Mouse (Mus musculus): ENCODE data around the gene Lrp10. TPM values are rescaled to one million over a fixed set of nuclear protein-coding genes. Genes with fewer than 3 reads are reported as not detected.

Lrp10 gene
- polyA plus RNA-seq, 1 experiment, result 154 TPM

DNA sequence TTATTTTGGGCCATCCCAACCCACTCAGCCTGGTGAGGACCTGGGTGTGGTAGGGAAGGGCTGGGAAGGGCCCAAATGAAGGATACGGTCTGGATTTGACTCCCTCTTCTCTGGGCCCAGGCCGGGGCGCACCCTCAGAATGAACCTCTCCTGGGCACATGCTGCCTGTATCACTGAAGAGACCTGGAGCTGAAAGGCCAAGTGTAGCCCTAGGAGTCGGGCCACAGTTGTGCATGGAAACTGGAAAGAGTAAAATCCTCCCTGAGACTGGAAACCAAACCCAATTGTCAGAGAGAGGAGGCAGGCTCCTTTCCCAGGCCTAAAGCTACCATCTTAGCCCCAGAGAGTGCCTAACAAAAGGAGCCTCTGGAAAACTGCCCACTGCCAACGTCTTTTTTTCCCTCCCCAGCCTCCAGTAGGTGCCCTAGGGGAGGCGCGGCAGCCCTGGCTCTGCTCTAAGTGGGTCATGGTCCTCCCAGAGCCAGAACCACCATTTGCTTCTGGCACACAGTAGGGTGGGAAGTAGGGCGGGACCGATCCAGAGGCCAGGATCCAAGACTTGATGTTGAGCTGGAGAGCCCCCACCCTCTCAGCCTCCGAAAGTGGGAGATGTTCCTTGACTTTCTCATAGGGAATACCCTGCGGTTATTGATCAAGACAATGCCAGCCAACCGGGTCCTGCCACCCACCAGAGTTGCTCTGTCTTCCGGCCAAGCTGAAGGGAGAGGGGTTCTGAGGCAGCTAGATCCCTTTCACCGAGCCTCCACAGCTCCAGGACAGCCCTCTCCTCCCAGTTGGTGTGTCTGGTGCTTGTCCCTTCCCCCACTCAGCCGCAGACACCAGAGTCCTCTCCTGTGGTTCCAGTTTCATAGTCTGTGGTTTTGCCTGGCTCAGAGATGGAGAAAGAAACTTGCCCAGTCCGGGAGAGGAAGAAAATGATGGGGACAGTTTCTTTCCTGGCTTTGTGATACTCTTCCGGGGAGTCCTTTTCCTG, 30.8 kb upstream of the Lrp10 start:
- no peak for TF ChIP-seq CTCF (IDR thresholded peaks at IDR 0.05; ENCODE audit: extremely low read depth, insufficient read depth, insufficient read length, insufficient replicate concordance)
- no peak for TF ChIP-seq POLR2A (IDR thresholded peaks at IDR 0.05; ENCODE audit: low read depth, low read length)
- H3K27ac ChIP-seq (ENCODE audit: insufficient read depth, low read length), result peak overlapping the region; percentile 17; the same call in 1 of the 2 replicates
- H3K4me1 ChIP-seq (ENCODE audit: control insufficient read depth, insufficient read depth, insufficient read length), result peaks cover 4% of the 10 kb centered on the region
- peaks cover 8% of the 10 kb centered on the region; the same call in 1 of the 2 replicates for H3K27me3 ChIP-seq (ENCODE audit: control insufficient read depth, insufficient read depth, low read length)
- DNase-seq (ENCODE audit: low read depth in 1 of 2, low spot score in 2 of 2), result no peak
- H3K4me3 ChIP-seq (ENCODE audit: extremely low read depth, insufficient read depth, insufficient read length), result peak overlapping the region; percentile 56; the same call in 1 of the 2 replicates
- 59% methylated on average over 17 of the region's 17 CpGs for WGBS
- no peaks in the 10 kb centered on the region for H3K36me3 ChIP-seq (ENCODE audit: control insufficient read depth, insufficient read depth, low read length)

DNA sequence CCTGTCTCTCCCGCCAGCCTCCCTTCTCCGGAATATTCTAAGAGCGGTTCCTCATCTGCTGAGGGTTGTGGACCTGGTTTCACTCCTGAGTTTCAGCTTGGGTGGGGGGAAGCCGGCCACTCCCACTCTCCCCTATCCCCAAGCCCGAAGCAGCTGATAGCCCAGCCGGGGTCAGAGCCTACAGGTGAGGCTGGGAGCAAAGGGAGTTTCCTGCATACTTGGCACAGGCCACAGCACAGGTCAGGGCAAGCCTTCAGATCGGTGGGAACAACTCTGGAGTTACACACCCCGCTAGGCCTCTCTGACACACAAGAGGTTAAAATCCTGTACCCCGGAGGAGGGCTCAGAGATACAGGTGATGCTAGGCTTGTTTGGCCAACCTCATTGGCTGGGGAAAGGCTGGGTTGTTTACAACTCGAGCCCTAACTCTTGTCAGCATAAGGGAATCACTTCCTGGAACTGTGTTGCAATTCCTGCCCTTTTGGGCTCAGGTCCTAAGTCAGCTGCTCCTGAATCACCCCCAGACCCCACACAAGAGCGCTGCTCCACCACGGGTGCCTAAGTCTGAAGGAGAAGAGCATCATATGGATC, 29.9 kb upstream of the Lrp10 start:
- 76% methylated on average over 12 of the region's 12 CpGs for WGBS
- H3K27me3 ChIP-seq (ENCODE audit: control insufficient read depth, insufficient read depth, low read length), result peaks cover 8% of the 10 kb centered on the region; the same call in 1 of the 2 replicates
- H3K4me3 ChIP-seq (ENCODE audit: extremely low read depth, insufficient read depth, insufficient read length), result peak overlapping the region; percentile 3; the same call in 1 of the 2 replicates

DNA sequence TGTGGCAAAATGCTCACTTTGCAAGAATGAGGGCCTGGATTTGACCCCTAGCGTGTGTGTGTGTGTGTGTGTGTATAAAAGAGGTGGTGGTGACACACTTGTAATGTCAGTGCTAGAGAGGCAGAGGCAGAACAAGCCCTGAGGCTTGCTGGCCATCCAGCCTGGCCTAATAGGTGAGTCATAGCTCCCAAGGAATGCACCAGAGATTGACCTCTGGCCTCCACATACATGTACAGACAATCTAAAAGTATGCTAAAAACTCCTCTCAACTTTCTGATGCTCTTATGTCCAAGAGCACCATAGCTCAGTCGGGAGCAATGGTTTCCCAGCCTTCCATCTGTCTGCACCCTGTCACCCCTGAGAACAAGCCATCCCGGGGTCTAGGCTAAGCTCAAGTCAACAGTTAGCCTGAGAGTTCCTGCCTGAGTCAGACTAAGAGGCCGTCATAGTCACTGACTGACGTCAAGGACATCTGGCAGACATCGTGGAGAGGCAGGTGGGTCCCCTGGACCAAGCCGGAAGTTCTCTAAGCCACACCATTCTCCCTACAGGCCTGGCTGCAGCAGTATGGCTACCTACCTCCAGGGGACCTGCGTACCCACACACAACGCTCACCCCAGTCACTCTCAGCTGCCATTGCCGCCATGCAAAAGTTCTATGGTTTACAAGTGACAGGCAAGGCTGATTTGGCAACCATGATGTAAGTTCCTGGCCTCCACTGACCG, 28.6 kb upstream of the Lrp10 start:
- peaks cover 8% of the 10 kb centered on the region; the same call in 1 of the 2 replicates for H3K27me3 ChIP-seq (ENCODE audit: control insufficient read depth, insufficient read depth, low read length)

More for the DNA sequence above, 29.9 kb upstream of the Lrp10 start:
- no peaks in the 10 kb centered on the region for H3K36me3 ChIP-seq (ENCODE audit: control insufficient read depth, insufficient read depth, low read length)
- peak overlapping the region; percentile 1; the same call in 1 of the 2 replicates for H3K27ac ChIP-seq (ENCODE audit: insufficient read depth, low read length)
- peaks cover 4% of the 10 kb centered on the region for H3K4me1 ChIP-seq (ENCODE audit: control insufficient read depth, insufficient read depth, insufficient read length)
- TF ChIP-seq POLR2A (IDR thresholded peaks at IDR 0.05; ENCODE audit: low read depth, low read length) (no peak), CTCF (IDR thresholded peaks at IDR 0.05; ENCODE audit: extremely low read depth, insufficient read depth, insufficient read length, insufficient replicate concordance) (no peak)
- DNase-seq (ENCODE audit: low read depth in 1 of 2, low spot score in 2 of 2), result no peak

DNA sequence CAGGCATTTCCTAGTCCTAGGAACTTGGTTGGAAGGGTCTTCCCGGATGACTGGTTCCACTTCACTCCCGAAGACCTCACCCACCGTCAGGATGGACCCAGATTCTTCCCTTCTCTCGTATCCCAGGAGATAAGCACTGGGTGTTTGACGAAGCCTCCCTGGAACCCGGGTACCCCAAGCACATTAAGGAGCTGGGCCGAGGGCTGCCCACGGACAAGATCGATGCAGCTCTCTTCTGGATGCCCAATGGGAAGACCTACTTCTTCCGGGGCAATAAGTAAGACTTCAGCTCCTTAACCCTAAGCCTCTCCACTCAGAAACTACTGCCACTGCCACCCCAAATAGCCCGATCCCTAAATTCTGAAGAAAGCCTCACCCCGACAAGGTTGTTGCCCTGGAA, 24.8 kb upstream of the Lrp10 start:
- peaks cover 3% of the 10 kb centered on the region; the same call in 1 of the 2 replicates for H3K4me1 ChIP-seq (ENCODE audit: control insufficient read depth, insufficient read depth, insufficient read length)
- DNase-seq (ENCODE audit: low read depth in 1 of 2, low spot score in 2 of 2), result no peak
- no peaks in the 10 kb centered on the region for H3K27me3 ChIP-seq (ENCODE audit: control insufficient read depth, insufficient read depth, low read length)
- no peaks in the 10 kb centered on the region for H3K36me3 ChIP-seq (ENCODE audit: control insufficient read depth, insufficient read depth, low read length)
- H3K27ac ChIP-seq (ENCODE audit: insufficient read depth, low read length), result no peak overlapping the region
- TF ChIP-seq POLR2A (IDR thresholded peaks at IDR 0.05; ENCODE audit: low read depth, low read length) (no peak), CTCF (IDR thresholded peaks at IDR 0.05; ENCODE audit: extremely low read depth, insufficient read depth, insufficient read length, insufficient replicate concordance) (no peak)
- WGBS, result 94% methylated on average over 12 of the region's 12 CpGs
- no peak overlapping the region for H3K4me3 ChIP-seq (ENCODE audit: extremely low read depth, insufficient read depth, insufficient read length)

More for the DNA sequence above, 28.6 kb upstream of the Lrp10 start:
- no peak overlapping the region for H3K4me3 ChIP-seq (ENCODE audit: extremely low read depth, insufficient read depth, insufficient read length)
- H3K27ac ChIP-seq (ENCODE audit: insufficient read depth, low read length), result 0 out of 2 replicates have a peak overlapping the region, but pooled peaks have one; percentile 15
- H3K36me3 ChIP-seq (ENCODE audit: control insufficient read depth, insufficient read depth, low read length), result no peaks in the 10 kb centered on the region
- no peak for DNase-seq (ENCODE audit: low read depth in 1 of 2, low spot score in 2 of 2)
- TF ChIP-seq CTCF (IDR thresholded peaks at IDR 0.05; ENCODE audit: extremely low read depth, insufficient read depth, insufficient read length, insufficient replicate concordance) (no peak), POLR2A (IDR thresholded peaks at IDR 0.05; ENCODE audit: low read depth, low read length) (no peak)
- H3K4me1 ChIP-seq (ENCODE audit: control insufficient read depth, insufficient read depth, insufficient read length), result peaks cover 4% of the 10 kb centered on the region
- WGBS, result 83% methylated on average over 11 of the region's 11 CpGs

DNA sequence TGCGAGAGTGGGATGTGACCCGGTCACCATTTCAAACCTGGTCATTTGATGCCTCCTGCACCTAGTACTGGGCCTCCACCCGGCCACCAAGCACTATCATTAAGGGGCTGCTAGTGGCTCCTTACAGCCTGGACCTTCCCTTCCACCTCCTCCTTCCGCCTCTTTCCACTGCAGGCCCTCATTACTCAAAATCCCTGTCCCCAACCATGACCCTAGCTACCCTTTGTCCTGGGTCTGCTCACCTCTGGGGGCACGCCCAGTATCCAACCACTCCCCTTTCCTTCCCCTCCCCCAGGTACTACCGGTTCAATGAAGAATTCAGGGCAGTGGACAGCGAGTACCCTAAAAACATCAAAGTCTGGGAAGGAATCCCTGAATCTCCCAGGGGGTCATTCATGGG, 24.3 kb upstream of the Lrp10 start:
- no peak for TF ChIP-seq CTCF (IDR thresholded peaks at IDR 0.05; ENCODE audit: extremely low read depth, insufficient read depth, insufficient read length, insufficient replicate concordance)
- Histone ChIP-seq H3K4me1 (ENCODE audit: control insufficient read depth, insufficient read depth, insufficient read length) (peaks cover 3% of the 10 kb centered on the region; the same call in 1 of the 2 replicates), H3K27me3 (ENCODE audit: control insufficient read depth, insufficient read depth, low read length) (no peaks in the 10 kb centered on the region), H3K4me3 (ENCODE audit: extremely low read depth, insufficient read depth, insufficient read length) (no peak overlapping the region), H3K36me3 (ENCODE audit: control insufficient read depth, insufficient read depth, low read length) (no peaks in the 10 kb centered on the region), H3K27ac (ENCODE audit: insufficient read depth, low read length) (no peak overlapping the region)
- 90% methylated on average over 7 of the region's 7 CpGs for WGBS
- no peak for DNase-seq (ENCODE audit: low read depth in 1 of 2, low spot score in 2 of 2)

DNA sequence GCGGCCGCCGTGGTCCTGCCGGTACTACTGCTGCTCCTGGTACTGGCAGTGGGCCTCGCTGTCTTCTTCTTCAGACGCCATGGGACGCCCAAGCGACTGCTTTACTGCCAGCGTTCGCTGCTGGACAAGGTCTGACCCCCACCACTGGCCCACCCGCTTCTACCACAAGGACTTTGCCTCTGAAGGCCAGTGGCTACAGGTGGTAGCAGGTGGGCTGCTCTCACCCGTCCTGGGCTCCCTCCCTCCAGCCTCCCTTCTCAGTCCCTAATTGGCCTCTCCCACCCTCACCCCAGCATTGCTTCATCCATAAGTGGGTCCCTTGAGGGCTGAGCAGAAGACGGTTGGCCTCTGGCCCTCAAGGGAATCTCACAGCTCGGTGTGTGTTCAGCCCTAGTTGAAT, 23.4 kb upstream of the Lrp10 start:
- WGBS, result 84% methylated on average over 14 of the region's 14 CpGs
- no peak for DNase-seq (ENCODE audit: low read depth in 1 of 2, low spot score in 2 of 2)
- TF ChIP-seq CTCF (IDR thresholded peaks at IDR 0.05; ENCODE audit: extremely low read depth, insufficient read depth, insufficient read length, insufficient replicate concordance) (no peak), POLR2A (IDR thresholded peaks at IDR 0.05; ENCODE audit: low read depth, low read length) (no peak)
- no peaks in the 10 kb centered on the region for H3K27me3 ChIP-seq (ENCODE audit: control insufficient read depth, insufficient read depth, low read length)
- H3K4me1 ChIP-seq (ENCODE audit: control insufficient read depth, insufficient read depth, insufficient read length), result peaks cover 3% of the 10 kb centered on the region; the same call in 1 of the 2 replicates
- H3K36me3 ChIP-seq (ENCODE audit: control insufficient read depth, insufficient read depth, low read length), result no peaks in the 10 kb centered on the region
- no peak overlapping the region for H3K4me3 ChIP-seq (ENCODE audit: extremely low read depth, insufficient read depth, insufficient read length)
- H3K27ac ChIP-seq (ENCODE audit: insufficient read depth, low read length), result no peak overlapping the region

All from spleen, adult 2 months (tissue).